Mouse (Mus musculus) ES-E14 (cell line): ENCODE measurements around the gene St3gal3. TPM values are rescaled to one million over a fixed set of nuclear protein-coding genes. Genes with fewer than 3 reads are reported as not detected.
A peak's percentile ranks its signal among the peaks of the same experiment; 100 is the strongest.

Experiments
- DNase-seq: peaks from one replicate; pipeline ENCODE4 v3.0.0-alpha.2; 2013; ENCODE audit warnings: low read depth, low spot score
- H3K27ac ChIP-seq: 2 replicates; pipeline ENCODE4 v1.5.1; 2012; ENCODE audit warnings: low read depth, mild to moderate bottlenecking, low read length, moderate library complexity, mixed read lengths; ENCODE audit not compliant: poor library complexity, insufficient read depth, severe bottlenecking
- H3K36me3 ChIP-seq: 2 replicates; pipeline ENCODE4 v1.6.1; 2012; ENCODE audit warnings: mild to moderate bottlenecking, low read length, moderate library complexity, mixed read lengths; ENCODE audit not compliant: control insufficient read depth, poor library complexity, insufficient read depth, severe bottlenecking
- H3K4me1 ChIP-seq, 2 experiments: fragments of 150-350 bp in 1 of 2; sonication (generic) in 1 of 2; 2 replicates each; pipeline ENCODE4 v1.6.1; 2012; ENCODE audit warnings: low read length in 2 of 2, mild to moderate bottlenecking in 1 of 2, mixed read lengths in 1 of 2; ENCODE audit not compliant: control insufficient read depth in 2 of 2, insufficient read depth in 2 of 2, poor library complexity in 1 of 2
- H3K4me3 ChIP-seq, 2 experiments: fragments of 150-350 bp in 1 of 2; sonication (generic) in 1 of 2; 2 replicates each; pipeline ENCODE4 v1.5.1; 2012; ENCODE audit warnings: low read length in 2 of 2, low read depth in 1 of 2, mild to moderate bottlenecking in 1 of 2, mixed read lengths in 1 of 2; ENCODE audit not compliant: insufficient read depth in 1 of 2, poor library complexity in 1 of 2, severe bottlenecking in 1 of 2
- H3K9ac ChIP-seq: 2 replicates; pipeline ENCODE4 v1.6.1; 2012; ENCODE audit warnings: low read depth, mild to moderate bottlenecking, low read length, mixed read lengths; ENCODE audit not compliant: poor library complexity, insufficient read depth, severe bottlenecking
- H3K9me3 ChIP-seq: fragments of 150-350 bp; sonication (generic); 2 replicates; pipeline ENCODE4 v1.6.1; 2012; ENCODE audit warnings: low read depth, mild to moderate bottlenecking, low read length; ENCODE audit not compliant: control insufficient read depth, insufficient read depth
- CHD2 ChIP-seq: IDR thresholded peaks from 2 replicates; pipeline ENCODE4 v1.6.1; 2014; ENCODE audit warnings: mild to moderate bottlenecking, low read depth, low read length, inconsistent platforms
- HCFC1 ChIP-seq: IDR thresholded peaks from 2 replicates; pipeline ENCODE4 v1.6.1; 2012; ENCODE audit warnings: low read length, inconsistent platforms, borderline replicate concordance; ENCODE audit not compliant: insufficient read depth
- MAFK ChIP-seq: IDR thresholded peaks from 2 replicates; pipeline ENCODE4 v1.6.1; 2014; ENCODE audit warnings: mild to moderate bottlenecking, low read depth, low read length, inconsistent platforms; ENCODE audit not compliant: insufficient read depth
- ZC3H11A ChIP-seq: IDR thresholded peaks from 2 replicates; pipeline ENCODE4 v1.6.1; 2012; ENCODE audit warnings: low read depth, mild to moderate bottlenecking, inconsistent platforms, low read length, borderline replicate concordance
- ZNF384 ChIP-seq: IDR thresholded peaks from 2 replicates; pipeline ENCODE4 v1.6.1; 2012; ENCODE audit warnings: low read depth, low read length, inconsistent platforms
- in situ Hi-C, 2 experiments: fragments of 600-800 bp; cut with MboI; formaldehyde crosslinking; loops; one replicate each; pipeline ENCODE4 v1.15.1; 2025; ENCODE audit warnings: low sequenced_read_pairs in 2 of 2, inconsistent platforms in 1 of 2; ENCODE audit not compliant: unreplicated experiment in 2 of 2
- total RNA-seq: library from RNA; depleted of rRNA; stranded (reverse); fragments of 300-350 nt; gene quantifications from 2 replicates; pipeline ENCODE4 v1.2.3, GENCODE M21; 2012

Gene St3gal3
- total RNA-seq, 1 experiment, result 10.9 TPM

DNA sequence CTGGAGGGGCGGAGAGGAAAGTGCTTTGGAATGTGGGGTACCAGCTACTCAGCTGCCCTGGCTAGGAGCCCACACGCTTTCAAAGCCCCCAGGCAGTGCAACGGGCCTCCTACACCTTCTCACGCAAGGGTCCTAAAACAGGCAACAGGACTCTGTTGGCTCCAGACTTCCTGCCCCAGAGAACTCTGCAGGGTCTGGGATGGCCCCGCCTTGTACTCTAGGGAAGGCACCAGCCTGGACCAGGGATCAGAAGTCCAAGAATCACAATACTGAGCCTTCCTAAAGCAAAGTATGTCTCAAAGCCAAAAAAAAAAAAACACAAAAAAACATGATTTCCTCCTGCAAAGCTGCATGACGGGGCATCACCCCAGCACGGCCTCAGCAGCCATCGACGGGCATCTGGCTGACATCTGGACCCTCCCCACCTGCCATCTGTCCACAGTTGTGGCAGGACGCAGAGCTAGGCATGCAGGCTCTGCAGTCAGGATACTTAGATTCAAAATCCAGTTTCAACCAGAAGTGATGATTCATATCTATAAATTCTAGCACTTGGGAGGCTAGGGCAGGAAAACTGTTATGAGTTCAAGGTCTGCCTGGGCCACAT, 134.0 kb downstream of the St3gal3 start:
- no peaks in the 10 kb centered on the region for H3K9me3 ChIP-seq
- no peaks in the 10 kb centered on the region for H3K36me3 ChIP-seq
- in situ Hi-C loops, result no loop called here
- H3K27ac ChIP-seq, result no peak overlapping the region
- H3K9ac ChIP-seq, result no peak overlapping the region
- H3K4me3 ChIP-seq, result no peak overlapping the region
- no peak for TF ChIP-seq ZC3H11A
- no peak for TF ChIP-seq CHD2
- TF ChIP-seq ZNF384, result no peak
- no peak for TF ChIP-seq HCFC1
- TF ChIP-seq MAFK, result no peak
- peaks cover 0 to 8% of the 10 kb centered on the region in 2 experiments; a peak in 2 of 4 replicates for H3K4me1 ChIP-seq
- DNase-seq, result no peak

DNA sequence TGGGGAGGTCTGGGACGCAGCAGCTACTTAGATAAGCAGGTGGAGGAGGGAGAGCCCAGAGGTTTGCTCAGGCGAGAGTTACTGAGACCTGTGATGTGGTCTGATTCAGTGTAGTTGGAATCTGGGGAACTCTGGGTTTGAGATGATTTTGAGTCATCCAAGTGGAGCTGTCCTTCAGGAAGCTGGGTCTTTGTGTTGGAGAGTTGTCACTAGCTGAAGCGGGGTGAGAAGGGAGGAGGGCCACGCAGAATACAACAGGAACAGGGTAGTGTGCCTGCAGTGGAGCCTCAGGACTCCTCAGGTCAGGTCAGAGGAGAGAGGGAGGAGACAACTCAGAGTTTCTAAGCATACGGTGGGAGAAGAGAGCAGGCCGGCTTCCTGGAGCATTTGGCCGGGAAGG, 134.8 kb downstream of the St3gal3 start:
- in situ Hi-C loops, result no loop called here
- Histone ChIP-seq H3K36me3 (no peaks in the 10 kb centered on the region), H3K9ac (no peak overlapping the region), H3K9me3 (no peaks in the 10 kb centered on the region), H3K4me1 (peaks cover 0 to 8% of the 10 kb centered on the region in 2 experiments; a peak in 2 of 4 replicates), H3K27ac (no peak overlapping the region), H3K4me3 (no peak overlapping the region)
- TF ChIP-seq CHD2 (no peak), ZC3H11A (no peak), MAFK (no peak), HCFC1 (no peak), ZNF384 (no peak)
- no peak for DNase-seq

DNA sequence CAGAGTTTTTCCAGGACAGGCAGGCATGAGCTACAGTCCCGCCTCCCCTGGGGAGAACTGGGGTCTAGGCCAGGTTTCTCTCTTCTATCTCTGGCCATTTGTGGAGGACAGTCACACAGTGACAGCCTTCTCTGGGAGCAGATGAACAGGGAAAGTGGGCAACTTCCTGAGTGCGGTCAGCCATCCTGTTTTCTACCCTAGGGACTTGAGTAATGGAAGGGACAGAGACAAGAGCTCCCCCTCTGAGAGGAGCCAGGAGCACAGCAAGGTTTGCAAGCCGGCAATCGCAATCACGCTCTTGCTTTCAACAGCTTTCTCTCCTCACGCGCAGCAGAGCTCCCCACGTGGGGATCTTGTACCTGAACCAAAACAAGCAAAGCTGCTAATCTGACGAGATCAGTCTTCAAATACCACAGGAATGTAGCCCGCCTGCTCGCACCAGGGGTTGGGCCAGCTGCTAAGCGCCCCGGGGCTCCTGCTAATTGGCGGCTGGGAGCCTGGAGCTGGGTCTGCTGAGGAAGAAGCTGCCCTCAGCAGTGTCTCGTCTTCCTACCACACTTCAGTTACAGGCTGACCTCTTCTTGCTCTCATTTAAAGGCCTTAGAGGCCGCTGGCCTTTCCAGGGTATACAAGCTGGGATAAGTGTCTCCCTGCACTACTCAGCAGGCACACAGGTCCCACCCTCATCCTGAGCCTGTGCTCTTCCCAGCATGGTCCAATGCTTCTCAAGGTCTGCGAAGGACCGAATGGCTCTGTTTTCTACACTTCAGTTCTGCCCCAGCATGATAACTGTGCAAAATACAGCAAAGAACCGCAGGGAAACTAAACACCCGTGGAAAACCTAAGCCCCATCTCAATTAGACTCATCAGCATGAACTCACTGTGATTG, 137.1 kb downstream of the St3gal3 start:
- DNase-seq, result no peak
- Histone ChIP-seq H3K36me3 (no peaks in the 10 kb centered on the region; the same call in 1 of the 2 replicates), H3K27ac (peak overlapping the region; percentile 33; the same call in 1 of the 2 replicates), H3K9me3 (no peaks in the 10 kb centered on the region), H3K4me3 (no peak overlapping the region), H3K4me1 (peaks cover 0 to 10% of the 10 kb centered on the region in 2 experiments; a peak in 2 of 4 replicates), H3K9ac (no peak overlapping the region)
- in situ Hi-C loops, result no loop called here
- no peak for TF ChIP-seq MAFK
- TF ChIP-seq CHD2, result no peak
- TF ChIP-seq ZC3H11A, result no peak
- no peak for TF ChIP-seq HCFC1
- TF ChIP-seq ZNF384, result no peak

DNA sequence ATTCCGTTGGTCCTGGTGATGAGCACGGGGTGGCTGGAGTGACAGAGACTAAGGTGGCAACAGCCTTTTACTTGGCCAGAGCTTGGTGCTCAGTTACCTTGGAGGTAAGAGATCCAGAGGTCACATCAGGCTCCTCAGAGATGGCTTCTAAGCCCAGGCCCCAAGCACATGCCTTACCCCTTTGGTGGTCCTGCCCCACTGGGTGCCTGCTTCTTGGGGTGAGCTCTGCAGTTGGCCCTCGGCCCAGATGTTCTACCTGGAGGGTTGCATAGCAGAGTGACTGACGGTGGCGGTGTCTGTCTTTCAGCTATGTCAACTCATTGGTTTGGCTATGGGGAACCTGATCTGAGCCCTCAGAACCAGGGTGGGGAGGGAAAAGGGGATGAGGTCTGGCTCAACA, 138.0 kb downstream of the St3gal3 start:
- H3K4me3 ChIP-seq, result no peak overlapping the region
- H3K9ac ChIP-seq, result no peak overlapping the region
- TF ChIP-seq ZC3H11A (no peak), MAFK (no peak), CHD2 (no peak), ZNF384 (no peak), HCFC1 (no peak)
- peaks cover 0 to 14% of the 10 kb centered on the region in 2 experiments; a peak in 2 of 4 replicates for H3K4me1 ChIP-seq
- H3K36me3 ChIP-seq, result no peaks in the 10 kb centered on the region; the same call in 1 of the 2 replicates
- DNase-seq, result no peak
- no peak overlapping the region for H3K27ac ChIP-seq
- no peaks in the 10 kb centered on the region for H3K9me3 ChIP-seq
- in situ Hi-C loops, result no loop called here
